Mouse (Mus musculus): ENCODE measurements around the gene Gm20379.
A peak's percentile ranks its signal among the peaks of the same experiment; 100 is the strongest.

Gm20379 gene

DNA sequence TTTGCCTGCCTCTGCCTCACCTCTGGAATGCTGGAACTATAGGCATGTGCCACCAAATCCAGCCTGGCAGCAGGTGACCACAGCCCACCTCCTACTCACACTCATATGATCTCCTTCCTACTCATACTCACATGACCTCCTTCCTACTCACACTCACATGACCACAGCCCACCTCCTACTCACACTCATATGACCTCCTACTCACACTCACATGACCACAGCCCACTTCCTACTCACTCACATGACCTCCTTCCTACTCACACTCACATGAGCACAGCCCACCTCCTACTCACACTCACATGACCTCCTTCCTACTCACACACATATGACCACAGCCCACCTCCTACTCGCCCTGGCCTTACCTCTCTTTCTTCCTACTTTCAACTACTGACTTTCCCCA is 31.1 kb downstream of the Gm20379 start:
- peak; percentile 19 for DNase-seq (ENCODE audit: low read depth, low spot score)

- no peak for DNase-seq (ENCODE audit: low read depth, low spot score)
Observed at GRCm38 (mm10) chr13:92337773-92338462, 32.1 kb downstream of the Gm20379 start.

DNA sequence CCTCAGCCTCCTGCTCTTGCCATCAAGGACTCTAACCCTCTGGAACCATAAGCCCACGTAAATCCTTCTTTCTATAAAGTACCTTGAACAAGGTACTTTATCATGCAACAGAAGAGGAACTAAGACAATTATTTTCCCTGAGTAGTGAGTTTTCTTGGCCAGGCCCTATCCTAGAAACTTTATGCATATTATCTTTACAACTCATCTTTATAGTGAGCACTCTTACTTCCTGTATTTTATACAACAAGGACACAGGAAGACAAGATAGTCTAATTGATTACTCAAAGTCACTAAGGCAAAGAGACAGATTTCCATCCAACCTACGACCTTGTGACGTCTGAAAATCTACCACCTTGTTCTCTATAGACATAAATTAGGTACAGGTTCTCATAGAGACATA is 34.0 kb downstream of the Gm20379 start:
- no peak for DNase-seq (ENCODE audit: low read depth, low spot score)

DNA sequence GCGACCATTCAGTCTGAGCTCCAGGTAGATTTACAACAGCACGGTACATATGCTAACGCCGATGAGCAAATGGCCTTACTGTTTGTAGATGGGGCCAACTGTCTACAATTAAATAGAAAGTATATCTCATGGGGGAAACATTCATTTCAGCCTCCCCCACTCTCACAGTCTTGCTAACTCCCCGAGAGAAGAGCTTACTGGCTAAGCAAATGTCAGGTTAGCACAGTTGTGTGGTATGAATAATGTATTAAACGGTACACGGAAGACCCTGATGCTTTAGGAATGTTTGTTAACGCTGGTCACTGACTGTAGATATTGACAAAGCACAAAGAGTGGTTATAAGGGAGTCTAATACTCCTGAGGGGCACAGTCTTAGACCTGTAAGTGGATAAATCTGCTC is 38.3 kb downstream of the Gm20379 start:
- no peak for DNase-seq (ENCODE audit: low read depth, low spot score)

GRCm38 (mm10) chr13:92346338-92346737 is 40.6 kb downstream of the Gm20379 start:
- DNase-seq (ENCODE audit: low read depth, low spot score): no peak

DNA sequence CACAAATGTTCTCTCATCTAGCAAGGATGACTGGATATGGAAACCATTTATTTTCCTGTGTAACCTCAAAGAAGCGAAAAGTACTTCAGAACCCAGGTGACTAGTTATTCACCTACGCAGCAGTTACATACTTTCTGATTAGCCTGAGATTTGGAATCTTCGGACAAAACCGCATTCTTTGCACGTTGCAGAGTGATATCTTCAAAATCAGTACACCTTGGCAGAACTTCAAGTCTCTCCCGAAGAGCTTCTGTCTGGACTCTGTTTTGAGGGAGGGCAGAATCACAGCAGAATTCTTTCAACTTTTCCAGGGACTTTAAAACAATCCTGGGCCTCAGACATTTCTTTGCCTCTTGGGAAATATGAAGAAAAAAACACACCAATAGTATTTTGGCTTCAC is 45.3 kb downstream of the Gm20379 start:
- no peak for DNase-seq (ENCODE audit: low read depth, low spot score)

GRCm38 (mm10) chr13:92353956-92354355 is 48.2 kb downstream of the Gm20379 start:
- DNase-seq (ENCODE audit: low read depth, low spot score): peak; percentile 66

- DNase-seq (ENCODE audit: low read depth, low spot score): peak; percentile 100
Observed at GRCm38 (mm10) chr13:92354456-92355271, 48.9 kb downstream of the Gm20379 start, which contains the start of the genes Dhfr and Msh3. Dhfr (plus strand) TSS chr13:92354726. Msh3 (minus strand) TSS chr13:92355003.

DNA sequence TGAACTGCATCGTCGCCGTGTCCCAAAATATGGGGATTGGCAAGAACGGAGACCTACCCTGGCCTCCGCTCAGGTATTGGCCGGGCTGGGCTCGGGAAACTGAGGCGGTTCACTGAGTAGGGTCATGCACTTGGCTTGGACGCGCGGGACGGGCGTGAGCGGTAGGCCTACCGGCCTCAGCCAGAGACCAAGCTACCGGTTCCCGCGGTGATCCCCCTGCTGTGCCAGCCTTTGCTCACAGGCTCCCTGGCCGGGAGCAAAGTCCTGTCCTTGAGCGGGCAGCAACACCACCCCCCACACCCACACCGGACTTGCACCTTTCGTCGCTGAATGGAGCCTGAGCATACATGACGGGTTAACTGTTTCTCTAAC is 49.5 kb downstream of the Gm20379 start:
- no peak for DNase-seq (ENCODE audit: low read depth, low spot score)

GRCm38 (mm10) chr13:92356376-92356775 is 50.6 kb downstream of the Gm20379 start:
- no peak for DNase-seq (ENCODE audit: low read depth, low spot score)

Data from CD4-positive, CD25-positive, alpha-beta regulatory T cell, adult 2 months (primary cell).